Mouse (Mus musculus): ENCODE measurements around the gene Smyd3. TPM values are rescaled to one million over a fixed set of nuclear protein-coding genes. Genes with fewer than 3 reads are reported as not detected.

The Smyd3 gene
- total and polyA plus RNA-seq, 3 experiments = 3.5 to 19.4 (median 17.1) TPM

DNA sequence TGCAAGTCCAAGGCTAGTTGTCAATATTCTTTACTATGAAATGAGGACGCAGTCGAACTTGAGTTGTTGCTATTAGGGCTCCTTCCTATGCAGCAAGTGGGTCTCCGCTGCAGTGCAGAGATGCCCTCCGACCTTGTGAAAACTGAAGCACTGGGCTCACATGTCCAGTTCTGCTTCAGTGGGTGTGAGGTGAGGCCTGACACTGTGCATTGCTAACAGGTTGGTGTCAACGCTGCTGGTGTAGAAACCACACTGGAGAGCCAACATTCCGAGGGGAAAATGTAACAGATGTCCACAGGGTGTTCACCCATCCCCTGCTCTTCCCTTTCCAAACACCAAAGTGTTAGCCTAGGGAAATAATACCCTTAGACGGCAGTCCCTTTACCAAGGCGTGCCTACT is 43.1 kb downstream of the Smyd3 start:
- TF ChIP-seq POLR2AphosphoS5 (IDR thresholded peaks at IDR 0.05; ENCODE audit: insufficient replicate concordance, low read depth, low read length) (no peak), CTCF (IDR thresholded peaks at IDR 0.05; ENCODE audit: low read depth, low read length) (no peak), TAL1 (conservative IDR thresholded peaks at IDR 0.05; ENCODE audit: low read depth, low read length) (no peak), GATA1 (IDR thresholded peaks at IDR 0.05; ENCODE audit: borderline replicate concordance, low read length) (no peak), GATA2 (IDR thresholded peaks at IDR 0.05; ENCODE audit: borderline replicate concordance, low read depth, low read length) (no peak)
- no peaks in the 10 kb centered on the region for H3K27me3 ChIP-seq (ENCODE audit: insufficient read depth, low read length)
- DNase-seq (ENCODE audit: low spot score) (no peak), ATAC-seq (ENCODE audit: extremely low read depth, insufficient number of reproducible peaks, low FRiP score, poor library complexity, severe bottlenecking) (no peak)
- H3K4me1 ChIP-seq (ENCODE audit: insufficient read depth, low read depth, low read length) = no peaks in the 10 kb centered on the region
- H3K9me3 ChIP-seq (replicated peaks) = no peaks in the 10 kb centered on the region
- H3K4me3 ChIP-seq (ENCODE audit: low read depth, low read length) = no peak overlapping the region
- H3K36me3 ChIP-seq (replicated peaks) = peaks cover 8% of the 10 kb centered on the region

DNA sequence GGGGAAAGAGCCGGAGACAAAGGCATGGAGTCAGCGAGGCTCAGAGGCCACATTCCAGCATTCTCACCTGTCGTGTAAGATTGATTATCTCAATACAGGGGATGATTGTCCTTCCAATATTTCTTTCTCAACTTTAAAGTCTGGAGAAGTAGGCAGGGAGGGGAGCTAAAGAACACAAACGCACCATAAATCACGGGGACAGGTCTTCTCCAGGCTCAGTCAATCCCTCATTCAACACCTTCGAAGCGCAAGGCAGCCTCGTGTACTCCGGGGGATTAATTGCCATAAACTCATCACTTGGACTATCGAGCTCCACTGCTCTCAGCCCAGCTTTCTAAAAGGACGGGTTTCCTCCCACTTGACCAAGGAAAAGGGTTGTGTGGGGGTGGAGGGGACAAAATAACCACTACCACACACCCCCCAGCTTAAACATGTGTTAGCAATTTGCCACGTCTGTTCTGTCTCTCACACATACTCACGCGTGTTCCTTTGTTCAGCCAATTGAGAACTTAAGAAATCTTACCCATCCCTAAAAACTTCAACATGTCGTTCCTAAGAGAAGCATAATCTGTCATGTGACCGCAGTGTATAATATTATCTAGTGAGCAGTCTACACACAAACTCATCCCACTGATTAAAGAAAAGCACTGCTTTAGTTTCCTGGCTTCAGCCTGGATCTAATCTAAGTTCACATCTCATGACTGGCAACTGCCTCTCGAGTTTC is 43.8 kb downstream of the Smyd3 start:
- peaks cover 8% of the 10 kb centered on the region for H3K36me3 ChIP-seq (replicated peaks)
- ATAC-seq (ENCODE audit: extremely low read depth, insufficient number of reproducible peaks, low FRiP score, poor library complexity, severe bottlenecking) = no peak
- DNase-seq (ENCODE audit: low spot score) = no peak
- no peak overlapping the region for H3K4me3 ChIP-seq (ENCODE audit: low read depth, low read length)
- TF ChIP-seq POLR2AphosphoS5 (IDR thresholded peaks at IDR 0.05; ENCODE audit: insufficient replicate concordance, low read depth, low read length) = no peak
- no peak for TF ChIP-seq CTCF (IDR thresholded peaks at IDR 0.05; ENCODE audit: low read depth, low read length)
- no peak for TF ChIP-seq TAL1 (conservative IDR thresholded peaks at IDR 0.05; ENCODE audit: low read depth, low read length)
- TF ChIP-seq GATA2 (IDR thresholded peaks at IDR 0.05; ENCODE audit: borderline replicate concordance, low read depth, low read length) = no peak
- no peak for TF ChIP-seq GATA1 (IDR thresholded peaks at IDR 0.05; ENCODE audit: borderline replicate concordance, low read length)
- H3K4me1 ChIP-seq (ENCODE audit: insufficient read depth, low read depth, low read length) = no peaks in the 10 kb centered on the region
- no peaks in the 10 kb centered on the region for H3K9me3 ChIP-seq (replicated peaks)
- no peaks in the 10 kb centered on the region for H3K27me3 ChIP-seq (ENCODE audit: insufficient read depth, low read length)

DNA sequence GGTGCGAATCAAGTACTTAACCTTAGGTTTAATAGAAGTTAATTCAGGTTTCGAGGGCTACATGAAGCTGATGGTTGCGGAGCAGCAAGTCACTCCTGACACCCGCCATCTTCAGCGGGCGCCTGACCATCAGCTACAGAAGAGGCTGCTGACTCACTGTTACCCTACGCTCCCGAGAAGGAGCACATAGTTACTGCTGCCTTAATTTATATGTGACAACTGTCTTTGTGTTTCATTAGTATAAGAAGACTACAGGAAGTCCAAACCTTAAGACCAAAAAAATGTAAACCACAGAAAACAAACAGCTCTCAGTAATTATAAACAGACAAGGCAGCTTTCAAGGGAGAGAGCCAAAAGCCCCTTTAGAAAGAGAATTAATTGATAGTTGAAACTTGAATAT is 49.9 kb downstream of the Smyd3 start:
- no peaks in the 10 kb centered on the region for H3K9me3 ChIP-seq (replicated peaks)
- no peak overlapping the region for H3K4me3 ChIP-seq (ENCODE audit: low read depth, low read length)
- H3K27me3 ChIP-seq (ENCODE audit: insufficient read depth, low read length) = no peaks in the 10 kb centered on the region
- H3K4me1 ChIP-seq (ENCODE audit: insufficient read depth, low read depth, low read length) = no peaks in the 10 kb centered on the region
- DNase-seq (ENCODE audit: low spot score) (no peak), ATAC-seq (ENCODE audit: extremely low read depth, insufficient number of reproducible peaks, low FRiP score, poor library complexity, severe bottlenecking) (no peak)
- TF ChIP-seq CTCF (IDR thresholded peaks at IDR 0.05; ENCODE audit: low read depth, low read length) = no peak
- no peak for TF ChIP-seq GATA2 (IDR thresholded peaks at IDR 0.05; ENCODE audit: borderline replicate concordance, low read depth, low read length)
- TF ChIP-seq POLR2AphosphoS5 (IDR thresholded peaks at IDR 0.05; ENCODE audit: insufficient replicate concordance, low read depth, low read length) = no peak
- TF ChIP-seq GATA1 (IDR thresholded peaks at IDR 0.05; ENCODE audit: borderline replicate concordance, low read length) = no peak
- no peak for TF ChIP-seq TAL1 (conservative IDR thresholded peaks at IDR 0.05; ENCODE audit: low read depth, low read length)
- H3K36me3 ChIP-seq (replicated peaks) = peaks cover 9% of the 10 kb centered on the region

DNA sequence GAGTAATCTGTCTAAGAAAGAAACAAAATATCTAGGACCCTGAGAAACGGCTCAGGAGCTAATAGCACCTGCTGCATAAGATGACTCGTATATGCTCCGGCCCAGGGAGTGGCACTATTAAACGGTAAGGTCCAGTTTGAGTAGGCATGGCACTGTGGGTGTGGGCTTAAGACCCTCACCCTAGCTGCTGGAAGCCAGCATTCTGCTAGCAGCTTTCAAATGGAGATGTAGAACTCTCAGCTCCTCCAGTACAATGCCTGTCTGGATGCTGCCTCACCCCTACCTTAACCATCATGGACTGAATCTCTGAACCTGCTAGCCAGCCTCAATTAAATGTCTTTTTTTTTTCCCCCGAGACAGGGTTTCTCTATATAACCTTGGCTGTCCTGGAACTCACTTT is 55.5 kb downstream of the Smyd3 start:
- ATAC-seq (ENCODE audit: extremely low read depth, insufficient number of reproducible peaks, low FRiP score, poor library complexity, severe bottlenecking) (no peak), DNase-seq (ENCODE audit: low spot score) (no peak)
- Histone ChIP-seq H3K36me3 (replicated peaks) (peaks cover 6% of the 10 kb centered on the region), H3K4me3 (ENCODE audit: low read depth, low read length) (no peak overlapping the region), H3K9me3 (replicated peaks) (no peaks in the 10 kb centered on the region), H3K4me1 (ENCODE audit: insufficient read depth, low read depth, low read length) (no peaks in the 10 kb centered on the region), H3K27me3 (ENCODE audit: insufficient read depth, low read length) (peaks cover 3% of the 10 kb centered on the region; the same call in 1 of the 2 replicates)
- TF ChIP-seq POLR2AphosphoS5 (IDR thresholded peaks at IDR 0.05; ENCODE audit: insufficient replicate concordance, low read depth, low read length) (no peak), GATA2 (IDR thresholded peaks at IDR 0.05; ENCODE audit: borderline replicate concordance, low read depth, low read length) (no peak), CTCF (IDR thresholded peaks at IDR 0.05; ENCODE audit: low read depth, low read length) (no peak), TAL1 (conservative IDR thresholded peaks at IDR 0.05; ENCODE audit: low read depth, low read length) (no peak), GATA1 (IDR thresholded peaks at IDR 0.05; ENCODE audit: borderline replicate concordance, low read length) (no peak)

DNA sequence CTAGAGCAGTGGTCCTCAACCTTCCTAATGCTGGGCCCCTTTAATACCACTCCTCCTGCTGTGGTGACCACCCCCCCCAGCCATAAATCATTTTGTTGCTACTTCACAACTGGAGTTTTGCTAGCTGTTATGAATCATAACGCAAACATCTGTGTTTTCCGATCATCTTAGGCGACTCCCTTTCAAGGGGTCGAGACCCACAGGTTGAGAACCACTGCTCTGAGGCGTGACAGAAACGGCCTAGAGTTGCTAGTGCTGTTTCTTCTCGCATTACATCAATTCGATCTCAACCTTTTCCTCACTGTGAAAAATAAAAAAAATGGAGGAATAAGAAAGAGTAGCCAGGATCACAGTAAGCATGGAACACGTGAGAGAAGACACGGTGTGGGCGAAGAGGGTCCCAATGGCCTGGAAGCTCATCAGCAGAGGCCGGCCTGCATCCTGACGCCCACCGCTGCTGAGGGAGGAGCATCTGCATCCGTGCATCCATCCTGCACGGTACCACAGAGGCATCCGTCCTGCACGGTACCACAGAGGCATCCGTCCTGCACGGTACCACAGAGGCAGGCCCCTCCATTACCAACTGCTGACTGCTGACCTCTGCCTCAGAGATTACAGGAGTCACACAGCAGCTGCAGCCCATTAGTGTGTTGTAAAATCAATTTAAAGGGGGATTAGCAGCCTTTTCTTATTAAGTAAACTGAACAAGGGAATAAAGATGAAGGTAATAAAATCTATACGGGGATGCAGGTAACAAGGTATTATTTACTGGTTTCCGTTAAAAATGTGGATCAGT is 56.6 kb downstream of the Smyd3 start:
- TF ChIP-seq GATA2 (IDR thresholded peaks at IDR 0.05; ENCODE audit: borderline replicate concordance, low read depth, low read length) = no peak
- no peak for TF ChIP-seq POLR2AphosphoS5 (IDR thresholded peaks at IDR 0.05; ENCODE audit: insufficient replicate concordance, low read depth, low read length)
- TF ChIP-seq GATA1 (IDR thresholded peaks at IDR 0.05; ENCODE audit: borderline replicate concordance, low read length) = no peak
- TF ChIP-seq CTCF (IDR thresholded peaks at IDR 0.05; ENCODE audit: low read depth, low read length) = no peak
- no peak for TF ChIP-seq TAL1 (conservative IDR thresholded peaks at IDR 0.05; ENCODE audit: low read depth, low read length)
- Histone ChIP-seq H3K27me3 (ENCODE audit: insufficient read depth, low read length) (peaks cover 3% of the 10 kb centered on the region; the same call in 1 of the 2 replicates), H3K4me3 (ENCODE audit: low read depth, low read length) (no peak overlapping the region), H3K9me3 (replicated peaks) (no peaks in the 10 kb centered on the region), H3K36me3 (replicated peaks) (peaks cover 2% of the 10 kb centered on the region), H3K4me1 (ENCODE audit: insufficient read depth, low read depth, low read length) (no peaks in the 10 kb centered on the region)
- DNase-seq (ENCODE audit: low spot score) (no peak), ATAC-seq (ENCODE audit: extremely low read depth, insufficient number of reproducible peaks, low FRiP score, poor library complexity, severe bottlenecking) (no peak)

DNA sequence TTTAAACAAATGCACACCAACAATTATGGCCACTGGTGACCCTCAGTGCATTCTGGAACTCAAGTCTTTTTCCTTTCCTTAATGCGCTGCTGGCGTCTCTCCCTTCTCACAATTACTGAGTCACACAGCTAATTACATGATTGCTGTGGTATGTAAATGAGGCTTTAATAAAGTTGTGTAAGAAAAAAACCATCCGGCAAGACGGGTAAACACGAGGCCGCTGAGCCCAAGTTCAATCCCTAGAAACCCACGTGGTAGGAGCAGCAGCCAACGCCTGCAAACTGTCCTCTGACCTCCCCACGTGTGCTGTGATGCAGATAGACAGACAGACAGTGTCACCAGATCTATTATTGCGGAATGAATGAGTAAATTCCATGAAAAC is 58.9 kb downstream of the Smyd3 start:
- Histone ChIP-seq H3K9me3 (replicated peaks) (no peaks in the 10 kb centered on the region), H3K36me3 (replicated peaks) (peaks cover 2% of the 10 kb centered on the region), H3K4me1 (ENCODE audit: insufficient read depth, low read depth, low read length) (no peaks in the 10 kb centered on the region), H3K4me3 (ENCODE audit: low read depth, low read length) (no peak overlapping the region), H3K27me3 (ENCODE audit: insufficient read depth, low read length) (peaks cover 3% of the 10 kb centered on the region; the same call in 1 of the 2 replicates)
- DNase-seq (ENCODE audit: low spot score) = no peak
- no peak for ATAC-seq (ENCODE audit: extremely low read depth, insufficient number of reproducible peaks, low FRiP score, poor library complexity, severe bottlenecking)
- TF ChIP-seq TAL1 (conservative IDR thresholded peaks at IDR 0.05; ENCODE audit: low read depth, low read length) (no peak), GATA2 (IDR thresholded peaks at IDR 0.05; ENCODE audit: borderline replicate concordance, low read depth, low read length) (no peak), GATA1 (IDR thresholded peaks at IDR 0.05; ENCODE audit: borderline replicate concordance, low read length) (no peak), POLR2AphosphoS5 (IDR thresholded peaks at IDR 0.05; ENCODE audit: insufficient replicate concordance, low read depth, low read length) (no peak), CTCF (IDR thresholded peaks at IDR 0.05; ENCODE audit: low read depth, low read length) (no peak)

All from G1E (cell line).